Mouse (Mus musculus) ovary, postnatal 10 days (tissue): Measurements from ENCODE around the gene Kctd12.

Experiments
- DNase-seq: peaks from one replicate; pipeline ENCODE4 v3.0.0; 2022; ENCODE audit warnings: low spot score

Gene Kctd12

GRCm38 (mm10) chr14:102965841-102966240, 16.6 kb downstream of the Kctd12 start:
- DNase-seq = no peak

DNA sequence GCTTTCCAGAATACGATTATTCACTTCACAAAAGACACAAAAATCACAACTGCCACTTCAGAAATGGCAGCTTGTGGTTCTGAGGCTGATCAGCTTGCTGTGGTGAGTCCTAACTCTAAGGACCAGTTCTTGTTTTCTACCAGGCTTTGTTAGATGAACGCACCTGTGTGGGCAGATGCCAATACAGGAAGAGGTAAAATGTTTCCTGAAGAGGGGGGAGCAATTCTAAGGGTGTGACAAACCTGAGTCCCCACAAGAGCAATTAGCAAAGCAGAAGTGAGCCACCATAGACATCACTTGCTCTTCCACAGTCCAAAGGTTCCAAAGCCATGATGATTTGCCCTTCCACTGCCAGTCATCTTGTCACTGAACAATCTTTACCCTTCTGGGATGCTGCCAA, 20.4 kb downstream of the Kctd12 start:
- DNase-seq = no peak

- DNase-seq = no peak
Measured at GRCm38 (mm10) chr14:102953511-102953910, 28.9 kb downstream of the Kctd12 start.

DNA sequence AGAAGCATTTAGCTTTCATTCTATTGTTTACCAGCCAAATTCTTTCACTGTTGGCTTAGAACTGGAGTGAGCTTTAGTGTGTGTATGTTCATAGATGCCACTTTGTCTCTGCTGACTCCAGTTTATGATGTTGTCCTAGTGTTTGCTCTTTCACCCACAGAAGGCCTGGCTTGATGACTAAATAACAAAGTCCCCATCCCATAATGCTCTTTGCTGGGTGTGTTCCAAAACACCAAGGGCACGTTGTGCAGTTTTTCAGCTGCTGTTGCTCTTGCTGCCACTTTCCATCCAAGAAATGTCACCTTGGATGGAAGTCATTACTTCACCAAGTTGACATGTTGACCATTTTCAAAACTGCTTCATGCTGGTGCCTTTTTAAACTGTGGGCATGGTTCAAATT, 30.5 kb downstream of the Kctd12 start:
- no peak for DNase-seq

- DNase-seq = no peak
Measured at GRCm38 (mm10) chr14:102947796-102948195, 34.6 kb downstream of the Kctd12 start.

GRCm38 (mm10) chr14:102942222-102942843, 40.1 kb downstream of the Kctd12 start:
- no peak for DNase-seq

GRCm38 (mm10) chr14:102934878-102935277, 47.6 kb downstream of the Kctd12 start:
- no peak for DNase-seq

DNA sequence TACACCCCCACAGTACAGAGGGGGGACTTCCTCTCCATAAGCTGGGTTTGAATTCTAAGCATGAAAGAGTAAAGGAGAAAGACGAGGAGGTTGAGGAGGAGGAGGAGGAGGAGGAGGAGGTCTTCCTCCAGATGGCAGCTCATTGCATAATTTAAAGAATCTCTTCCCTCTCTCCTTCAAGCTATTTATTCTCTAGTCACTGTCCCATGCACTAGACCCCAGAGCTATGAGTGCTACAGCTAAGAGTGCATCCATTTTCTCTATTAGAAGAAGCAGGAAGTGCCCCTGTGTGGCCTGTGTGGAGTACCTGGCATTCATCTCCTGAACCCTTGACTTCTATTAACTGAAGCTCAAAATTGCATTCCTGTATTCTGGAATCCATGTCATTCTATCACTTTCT, 51.5 kb downstream of the Kctd12 start:
- no peak for DNase-seq

- no peak for DNase-seq
Measured at GRCm38 (mm10) chr14:102929545-102929944, 52.9 kb downstream of the Kctd12 start.

GRCm38 (mm10) chr14:102927847-102928466, 54.5 kb downstream of the Kctd12 start:
- DNase-seq = no peak
